Mouse (Mus musculus): ENCODE data around the gene Insl6.

Insl6 gene

GRCm38 (mm10) chr19:29325053-29325851 lies at the start of gene Insl6:
Gene Insl6, minus strand, starts transcription at chr19:29325356.
- in situ Hi-C loops (cut with MboI; ENCODE audit: unreplicated experiment in 2 of 2) = loop anchor here in 1 of 2 experiments (25.0 kb wide), 1 partner anchor 1888 kb away; the partner anchor contains the start of gene Pum3

- in situ Hi-C loops (cut with MboI; ENCODE audit: unreplicated experiment in 2 of 2) = loop anchor here in 1 of 2 experiments (25.0 kb wide), 1 partner anchor 437 kb away; the partner anchor contains the start of genes 9930021J03Rik and Ranbp6
These were observed 49.8 kb upstream of the Insl6 start for GRCm38 (mm10) chr19:29374947-29375346.

GRCm38 (mm10) chr19:29373438-29373837 lies 48.3 kb upstream of the Insl6 start:
- in situ Hi-C loops (cut with MboI; ENCODE audit: unreplicated experiment in 2 of 2) = loop anchor here in 1 of 2 experiments (25.0 kb wide), 1 partner anchor 439 kb away; the partner anchor contains the start of genes 9930021J03Rik and Ranbp6

GRCm38 (mm10) chr19:29372621-29373020 lies 47.5 kb upstream of the Insl6 start:
- in situ Hi-C loops (cut with MboI; ENCODE audit: unreplicated experiment in 2 of 2) = loop anchor here in 1 of 2 experiments (25.0 kb wide), 1 partner anchor 440 kb away; the partner anchor contains the start of genes 9930021J03Rik and Ranbp6

- in situ Hi-C loops (cut with MboI; ENCODE audit: unreplicated experiment in 2 of 2) = loop anchor here in 1 of 2 experiments (25.0 kb wide), 1 partner anchor 440 kb away; the partner anchor contains the start of genes 9930021J03Rik and Ranbp6
These were observed 47.0 kb upstream of the Insl6 start for GRCm38 (mm10) chr19:29372138-29372537.

- in situ Hi-C loops (cut with MboI; ENCODE audit: unreplicated experiment in 2 of 2) = loop anchor here in 1 of 2 experiments (25.0 kb wide), 1 partner anchor 441 kb away; the partner anchor contains the start of genes 9930021J03Rik and Ranbp6
These were observed 46.3 kb upstream of the Insl6 start for GRCm38 (mm10) chr19:29371284-29372081.

- in situ Hi-C loops (cut with MboI; ENCODE audit: unreplicated experiment in 2 of 2) = loop anchor here in 1 of 2 experiments (25.0 kb wide), 1 partner anchor 442 kb away; the partner anchor contains the start of genes 9930021J03Rik and Ranbp6
These were observed 45.6 kb upstream of the Insl6 start for GRCm38 (mm10) chr19:29370545-29371283.

GRCm38 (mm10) chr19:29370112-29370511 lies 45.0 kb upstream of the Insl6 start:
- in situ Hi-C loops (cut with MboI; ENCODE audit: unreplicated experiment in 2 of 2) = loop anchor here in 1 of 2 experiments (25.0 kb wide), 1 partner anchor 442 kb away; the partner anchor contains the start of genes 9930021J03Rik and Ranbp6

GRCm38 (mm10) chr19:29368671-29369309 lies 43.6 kb upstream of the Insl6 start:
- in situ Hi-C loops (cut with MboI; ENCODE audit: unreplicated experiment in 2 of 2) = loop anchor here (5.0 to 25.0 kb wide), 4 partner anchors 49 to 444 kb away; partner anchors contain the start of genes 9930021J03Rik (in 1 of the 2) and Ranbp6 (in 1 of the 2)

- in situ Hi-C loops (cut with MboI; ENCODE audit: unreplicated experiment in 2 of 2) = loop anchor here (5.0 to 25.0 kb wide), 4 partner anchors 49 to 444 kb away; partner anchors contain the start of genes 9930021J03Rik (in 1 of the 2) and Ranbp6 (in 1 of the 2)
These were observed 42.9 kb upstream of the Insl6 start for GRCm38 (mm10) chr19:29368041-29368440.

- in situ Hi-C loops (cut with MboI; ENCODE audit: unreplicated experiment in 2 of 2) = loop anchor here (5.0 to 25.0 kb wide), 4 partner anchors 50 to 445 kb away; partner anchors contain the start of genes 9930021J03Rik (in 1 of the 2) and Ranbp6 (in 1 of the 2)
These were observed 41.9 kb upstream of the Insl6 start, which contains the start of the genes Plgrkt and Cd274 for GRCm38 (mm10) chr19:29366969-29367622. Gene Plgrkt, minus strand, starts transcription at chr19:29367390. Gene Cd274, plus strand, starts transcription at chr19:29367455.

GRCm38 (mm10) chr19:29366226-29366968 lies 41.2 kb upstream of the Insl6 start:
- in situ Hi-C loops (cut with MboI; ENCODE audit: unreplicated experiment in 2 of 2) = loop anchor here (5.0 to 25.0 kb wide), 4 partner anchors 51 to 446 kb away; partner anchors contain the start of genes 9930021J03Rik (in 1 of the 2) and Ranbp6 (in 1 of the 2)

- in situ Hi-C loops (cut with MboI; ENCODE audit: unreplicated experiment in 2 of 2) = loop anchor here (5.0 to 25.0 kb wide), 4 partner anchors 52 to 447 kb away; partner anchors contain the start of genes 9930021J03Rik (in 1 of the 2) and Ranbp6 (in 1 of the 2)
These were observed 39.9 kb upstream of the Insl6 start for GRCm38 (mm10) chr19:29365105-29365504.

GRCm38 (mm10) chr19:29364076-29364475 lies 38.9 kb upstream of the Insl6 start:
- in situ Hi-C loops (cut with MboI; ENCODE audit: unreplicated experiment in 2 of 2) = loop anchor here (10.0 to 25.0 kb wide), 2 partner anchors 121 to 448 kb away; partner anchors contain the start of genes 9930021J03Rik (in 1 of the 2) and Ranbp6 (in 1 of the 2)

GRCm38 (mm10) chr19:29363557-29363956 lies 38.4 kb upstream of the Insl6 start:
- in situ Hi-C loops (cut with MboI; ENCODE audit: unreplicated experiment in 2 of 2) = loop anchor here (10.0 to 25.0 kb wide), 2 partner anchors 121 to 449 kb away; partner anchors contain the start of genes 9930021J03Rik (in 1 of the 2) and Ranbp6 (in 1 of the 2)

GRCm38 (mm10) chr19:29362173-29362930 lies 37.2 kb upstream of the Insl6 start:
- in situ Hi-C loops (cut with MboI; ENCODE audit: unreplicated experiment in 2 of 2) = loop anchor here (10.0 to 25.0 kb wide), 2 partner anchors 122 to 450 kb away; partner anchors contain the start of genes 9930021J03Rik (in 1 of the 2) and Ranbp6 (in 1 of the 2)
